Mouse (Mus musculus): ENCODE measurements around the gene Pik3c2b. TPM values are rescaled to one million over a fixed set of nuclear protein-coding genes. Genes with fewer than 3 reads are reported as not detected.
"Not testable (repeated sequence)": the region's sequence is repeated elsewhere in the genome, so short reads cannot be mapped to it uniquely, and the experiment has no call there.

The Pik3c2b gene
- polyA plus RNA-seq, 1 experiment from 2014 or later = 2.3 TPM

DNA sequence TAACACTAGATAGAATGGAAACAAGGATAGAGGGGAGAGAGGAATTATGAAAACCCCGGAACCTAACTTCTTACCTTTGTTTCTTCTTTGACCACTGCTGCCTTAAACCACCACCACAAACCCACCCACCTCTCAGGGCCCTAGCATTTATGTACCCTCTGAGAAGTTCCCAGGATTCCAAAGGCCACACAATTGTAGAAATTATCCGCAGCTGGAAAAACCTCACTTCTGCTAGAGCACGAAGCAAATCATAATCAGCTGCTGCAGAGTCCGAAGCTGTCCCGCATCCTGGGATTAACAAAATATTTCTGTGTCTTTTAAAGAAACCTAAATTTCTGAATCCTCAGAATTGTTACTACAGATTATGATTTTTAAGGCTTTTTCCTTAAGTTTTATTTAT lies 15.0 kb upstream of the Pik3c2b start, which contains the start of gene Mdm4:
TSS of gene Mdm4 (minus strand) at position 101 of the 400 bp plus-strand sequence.
- DNase-seq (ENCODE audit: low read depth, low spot score) = no peak
- POLR2A ChIA-PET = no interaction called here
- TF ChIP-seq CTCF (IDR thresholded peaks at IDR 0.05) = no peak
- no peak for ATAC-seq
- H3K27me3 ChIP-seq = no peaks in the 10 kb centered on the region
- in situ Hi-C loops (cut with MboI; ENCODE audit: low pct_unique_long_range_greater_than_20kb) = loop anchor here (25.0 kb wide), 1 partner anchor 582 kb away; the partner anchor contains the start of gene Snrpe
- CTCF ChIA-PET = no interaction called here

DNA sequence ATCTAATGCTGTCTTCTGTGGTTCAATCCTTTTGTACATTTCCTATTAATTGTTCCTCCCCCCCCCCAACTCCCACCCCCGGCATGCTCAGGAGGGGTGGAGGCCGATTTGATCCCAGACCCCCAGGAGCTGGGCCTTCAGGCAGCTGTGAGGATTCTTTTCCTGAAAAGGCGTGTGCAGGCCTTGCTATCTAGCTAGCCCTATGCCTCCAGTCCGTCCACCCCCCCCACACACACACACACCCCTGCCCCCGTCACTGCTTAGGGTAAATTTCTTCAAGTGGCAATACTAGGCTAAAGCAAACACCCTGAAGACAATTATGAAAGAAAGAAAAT lies 12.5 kb upstream of the Pik3c2b start:
- ChIA-PET CTCF (interaction anchor here (0.6 to 1.7 kb wide), 4 partner anchors 9 to 440 kb away, joined by 3 to 5 read pairs (median 4); no protein-coding TSS in a partner anchor), POLR2A (interaction anchor here (1.0 to 1.6 kb wide), 2 partner anchors 13 to 60 kb away, joined by 3 to 4 read pairs; no protein-coding TSS in a partner anchor)
- DNase-seq (ENCODE audit: low read depth, low spot score) (no peak), ATAC-seq (peak; percentile 10)
- in situ Hi-C loops (cut with MboI; ENCODE audit: low pct_unique_long_range_greater_than_20kb) = loop anchor here (25.0 kb wide), 1 partner anchor 579 kb away; the partner anchor contains the start of gene Snrpe
- TF ChIP-seq CTCF (IDR thresholded peaks at IDR 0.05) = no peak
- H3K27me3 ChIP-seq = no peaks in the 10 kb centered on the region

DNA sequence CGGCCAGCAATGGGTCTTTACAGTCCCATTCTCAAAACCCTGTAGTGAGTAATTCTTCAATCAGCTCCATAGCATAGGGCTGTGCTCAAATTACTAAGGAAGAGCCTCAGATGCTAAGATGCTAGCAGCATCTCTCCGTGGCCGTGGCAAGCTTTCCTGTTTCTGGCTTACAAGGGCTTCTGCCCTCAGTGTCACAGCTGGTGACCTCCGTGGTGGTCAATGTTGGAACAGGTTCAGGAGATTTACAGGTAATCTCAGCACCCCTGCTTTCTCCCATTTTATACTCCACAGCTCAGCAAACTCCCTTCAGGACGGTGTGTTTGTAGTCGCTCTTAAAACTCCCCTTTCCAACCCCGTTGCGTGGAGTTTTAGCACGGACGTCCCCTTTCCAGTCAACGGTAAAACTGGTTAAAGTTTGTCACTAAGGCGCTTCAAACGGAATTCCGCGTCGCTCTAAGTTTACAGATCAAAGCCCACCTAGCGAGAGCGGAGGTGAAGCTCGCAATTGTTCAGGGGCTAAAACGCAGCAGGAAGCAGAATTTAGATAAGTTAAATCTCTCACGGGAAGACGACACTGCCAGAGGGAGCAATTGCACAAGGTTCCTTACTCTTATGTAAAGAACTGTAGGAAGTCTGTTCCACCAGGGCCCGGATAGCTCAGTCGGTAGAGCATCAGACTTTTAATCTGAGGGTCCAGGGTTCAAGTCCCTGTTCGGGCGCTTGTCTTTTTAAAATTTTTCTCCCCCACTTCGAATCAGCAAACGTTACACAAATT lies 12.0 kb upstream of the Pik3c2b start:
- CTCF ChIA-PET = interaction anchor here (1.2 to 1.7 kb wide), 2 partner anchors 9 to 54 kb away, joined by 5 read pairs; no protein-coding TSS in a partner anchor
- in situ Hi-C loops (cut with MboI; ENCODE audit: low pct_unique_long_range_greater_than_20kb) = loop anchor here (25.0 kb wide), 1 partner anchor 579 kb away; the partner anchor contains the start of gene Snrpe
- POLR2A ChIA-PET = interaction anchor here (1.0 to 1.6 kb wide), 2 partner anchors 13 to 60 kb away, joined by 3 to 4 read pairs; no protein-coding TSS in a partner anchor
- H3K27me3 ChIP-seq = no peaks in the 10 kb centered on the region
- TF ChIP-seq CTCF (IDR thresholded peaks at IDR 0.05) = no peak
- ATAC-seq = peak; percentile 74
- DNase-seq (ENCODE audit: low read depth, low spot score) = peak; percentile 60

DNA sequence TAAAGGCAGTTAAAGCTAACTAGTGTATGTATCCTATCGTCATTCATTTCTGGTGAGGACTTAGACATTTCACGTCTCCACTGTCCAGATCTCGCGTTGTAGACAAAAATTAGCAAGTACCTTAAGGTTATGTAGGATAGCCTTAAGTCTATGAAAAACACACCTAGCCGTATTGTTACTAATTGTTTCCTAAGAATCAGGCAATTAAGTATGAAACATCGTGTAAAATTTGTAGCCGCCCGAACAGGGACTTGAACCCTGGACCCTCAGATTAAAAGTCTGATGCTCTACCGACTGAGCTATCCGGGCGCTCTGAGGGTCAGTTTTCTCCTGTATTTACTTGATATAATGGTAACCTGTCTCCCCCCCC lies 11.4 kb upstream of the Pik3c2b start:
- DNase-seq (ENCODE audit: low read depth, low spot score) (no peak), ATAC-seq (peak; percentile 41)
- no peak for TF ChIP-seq CTCF (IDR thresholded peaks at IDR 0.05)
- ChIA-PET CTCF (interaction anchor here (1.2 kb wide), 1 partner anchor 53 kb away, joined by 5 read pairs; no protein-coding TSS in a partner anchor), POLR2A (interaction anchor here (0.6 to 1.6 kb wide), 2 partner anchors 14 to 70 kb away, joined by 4 to 6 read pairs; no protein-coding TSS in a partner anchor)
- in situ Hi-C loops (cut with MboI; ENCODE audit: low pct_unique_long_range_greater_than_20kb) = loop anchor here (25.0 kb wide), 1 partner anchor 578 kb away; the partner anchor contains the start of gene Snrpe
- no peaks in the 10 kb centered on the region for H3K27me3 ChIP-seq

DNA sequence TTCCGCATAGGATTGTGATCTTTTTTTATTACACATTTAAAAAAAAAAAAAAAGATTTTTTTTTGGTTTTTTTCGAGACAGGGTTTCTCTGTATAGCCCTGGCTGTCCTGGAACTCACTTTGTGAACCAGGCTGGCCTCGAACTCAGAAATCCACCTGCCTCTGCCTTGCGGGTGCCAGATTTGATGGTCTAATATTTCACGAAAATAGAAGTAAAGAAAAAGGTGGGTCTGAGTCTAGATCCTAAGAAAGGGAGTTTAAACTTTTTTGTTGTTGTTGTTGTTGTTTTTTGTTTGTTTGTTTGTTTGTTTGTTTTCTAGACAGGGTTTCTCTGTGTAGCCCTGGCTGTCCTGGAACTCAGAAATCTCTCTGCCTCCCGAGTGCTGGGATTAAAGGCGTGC lies 10.8 kb upstream of the Pik3c2b start:
- ATAC-seq; H3K27me3 ChIP-seq; DNase-seq (ENCODE audit: low read depth, low spot score): not testable (repeated sequence)
- ChIA-PET CTCF (interaction anchor here (1.5 kb wide), 1 partner anchor 14 kb away, joined by 4 read pairs; no protein-coding TSS in a partner anchor), POLR2A (interaction anchor here (0.6 kb wide), 1 partner anchor 70 kb away, joined by 6 read pairs; no protein-coding TSS in a partner anchor)
- in situ Hi-C loops (cut with MboI; ENCODE audit: low pct_unique_long_range_greater_than_20kb) = loop anchor here (25.0 kb wide), 1 partner anchor 578 kb away; the partner anchor contains the start of gene Snrpe

DNA sequence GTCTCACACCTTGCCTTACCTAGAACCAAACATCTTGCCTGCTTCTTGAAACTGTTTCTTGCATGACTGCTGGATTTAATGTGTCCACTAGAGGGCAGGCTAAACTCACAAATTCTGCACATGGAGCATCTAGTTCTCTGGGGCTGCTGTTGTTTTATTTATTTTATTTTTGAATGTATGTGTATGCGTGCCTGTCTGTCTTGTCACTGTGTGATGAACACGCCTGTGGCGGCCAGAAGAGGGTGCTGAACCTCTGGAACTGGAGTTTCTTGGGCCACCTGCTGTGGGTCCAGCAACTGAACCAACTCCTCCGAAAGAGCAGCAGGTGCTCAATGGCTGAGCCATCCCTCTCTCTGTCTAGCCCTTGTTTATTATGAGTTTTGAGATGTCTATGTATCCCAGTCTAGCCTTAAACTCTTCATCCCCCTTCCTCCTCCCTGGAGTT lies 5.9 kb upstream of the Pik3c2b start:
- no peaks in the 10 kb centered on the region for H3K27me3 ChIP-seq
- ATAC-seq = no peak
- TF ChIP-seq CTCF (IDR thresholded peaks at IDR 0.05) = no peak
- DNase-seq (ENCODE audit: low read depth, low spot score) = no peak
- CTCF ChIA-PET = interaction anchor here (3.5 kb wide), 1 partner anchor 48 kb away, joined by 16 read pairs; no protein-coding TSS in a partner anchor
- POLR2A ChIA-PET = no interaction called here
- in situ Hi-C loops (cut with MboI; ENCODE audit: low pct_unique_long_range_greater_than_20kb) = loop anchor here (25.0 kb wide), 1 partner anchor 573 kb away; the partner anchor contains the start of gene Snrpe

DNA sequence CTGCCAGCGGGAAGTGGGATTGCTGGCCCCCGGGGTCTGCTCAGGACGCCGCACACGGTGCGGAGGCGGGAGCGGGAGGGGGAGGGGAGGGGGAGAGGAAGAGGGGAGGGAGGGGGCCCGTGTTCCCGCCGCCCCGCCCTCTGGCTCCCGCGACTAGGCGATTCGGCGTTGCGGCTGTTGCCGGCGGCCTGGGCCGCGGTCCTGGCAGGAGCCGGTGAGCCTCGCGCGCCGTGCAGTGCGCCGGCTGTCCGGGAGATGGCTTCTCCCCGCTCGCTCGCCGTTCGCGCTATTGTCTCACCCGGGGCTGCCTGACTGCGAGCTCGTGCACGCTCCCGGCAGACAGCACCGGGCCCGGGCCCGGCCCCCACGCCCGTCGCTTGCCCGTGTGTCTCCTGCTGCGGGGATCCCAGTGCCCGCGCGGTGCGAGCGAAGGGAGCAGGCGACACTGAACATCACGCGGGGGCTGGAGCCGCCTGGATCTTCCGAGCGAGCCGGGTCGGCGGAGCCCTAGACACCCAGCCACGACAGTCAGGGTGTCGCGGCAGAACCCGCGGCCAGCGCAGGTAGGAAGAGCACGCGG lies 484 bp downstream of the Pik3c2b start:
- in situ Hi-C loops (cut with MboI; ENCODE audit: low pct_unique_long_range_greater_than_20kb) = loop anchor here (10.0 to 25.0 kb wide), 2 partner anchors 309 to 566 kb away; partner anchors contain the start of genes Ren1 and Snrpe
- ATAC-seq (peak; percentile 80), DNase-seq (ENCODE audit: low read depth, low spot score) (no peak)
- CTCF ChIA-PET = interaction anchor here (1.3 to 3.6 kb wide), 3 partner anchors 42 to 55 kb away, joined by 3 to 10 read pairs (median 6); no protein-coding TSS in a partner anchor
- TF ChIP-seq CTCF (IDR thresholded peaks at IDR 0.05) = no peak
- H3K27me3 ChIP-seq = no peaks in the 10 kb centered on the region
- POLR2A ChIA-PET = interaction anchor here (1.5 kb wide), 1 partner anchor 88 kb away, joined by 6 read pairs; no protein-coding TSS in a partner anchor

DNA sequence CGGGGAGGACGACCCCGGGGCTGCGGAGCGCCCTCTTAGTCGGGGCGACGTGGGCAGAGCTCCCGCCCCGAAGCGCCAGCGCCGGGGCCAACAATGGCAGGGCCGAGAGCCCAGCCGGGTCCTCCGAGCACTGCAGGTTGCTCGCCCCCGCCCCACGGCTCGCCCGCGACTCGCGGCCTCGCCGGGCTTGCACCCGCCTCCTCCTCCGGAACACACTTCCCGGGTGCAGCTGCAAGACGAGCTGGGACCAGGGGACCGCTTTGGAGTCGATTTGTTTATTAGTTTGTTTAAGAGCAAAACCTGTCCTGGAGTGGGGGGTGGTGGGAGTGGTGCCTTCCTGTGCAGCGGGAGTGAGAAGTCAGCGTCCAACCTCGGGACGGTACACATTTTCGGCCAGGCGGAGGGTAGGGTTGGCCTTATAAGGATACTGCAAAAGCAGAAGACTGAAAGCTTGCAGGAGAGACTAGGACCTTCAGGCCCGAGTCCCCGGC lies 1.0 kb downstream of the Pik3c2b start:
- DNase-seq (ENCODE audit: low read depth, low spot score) (no peak), ATAC-seq (peak; percentile 48)
- no peak for TF ChIP-seq CTCF (IDR thresholded peaks at IDR 0.05)
- ChIA-PET CTCF (interaction anchor here (3.6 kb wide), 1 partner anchor 41 kb away, joined by 10 read pairs; no protein-coding TSS in a partner anchor), POLR2A (interaction anchor here (1.1 to 1.5 kb wide), 2 partner anchors 37 to 87 kb away, joined by 3 to 6 read pairs; no protein-coding TSS in a partner anchor)
- in situ Hi-C loops (cut with MboI; ENCODE audit: low pct_unique_long_range_greater_than_20kb) = loop anchor here (10.0 to 25.0 kb wide), 2 partner anchors 308 to 566 kb away; partner anchors contain the start of genes Ren1 and Snrpe
- no peaks in the 10 kb centered on the region for H3K27me3 ChIP-seq

DNA sequence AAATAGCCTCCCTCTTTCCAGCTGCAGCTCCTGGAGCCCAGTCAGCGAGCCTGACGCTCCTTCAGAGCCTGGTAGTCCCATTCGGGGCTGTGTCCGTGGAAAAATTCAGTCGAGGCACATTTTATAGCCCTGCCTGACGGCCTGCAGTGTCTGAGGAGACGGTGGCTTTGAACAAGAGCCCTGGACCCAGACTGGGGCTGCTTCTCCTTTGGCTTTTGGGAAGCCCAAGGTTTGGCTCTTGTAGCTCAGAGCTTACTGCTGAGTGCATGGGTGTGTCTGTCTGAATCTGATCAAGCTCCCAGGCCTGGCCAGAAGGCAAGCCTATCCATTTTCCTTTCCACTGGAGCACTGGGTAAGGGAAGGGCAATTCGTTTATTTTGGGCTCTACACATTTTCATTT lies 2.1 kb downstream of the Pik3c2b start:
- POLR2A ChIA-PET = interaction anchor here (0.6 to 1.1 kb wide), 2 partner anchors 34 to 38 kb away, joined by 3 to 4 read pairs; no protein-coding TSS in a partner anchor
- no peak for TF ChIP-seq CTCF (IDR thresholded peaks at IDR 0.05)
- CTCF ChIA-PET = no interaction called here
- H3K27me3 ChIP-seq = no peaks in the 10 kb centered on the region
- in situ Hi-C loops (cut with MboI; ENCODE audit: low pct_unique_long_range_greater_than_20kb) = loop anchor here (10.0 to 25.0 kb wide), 2 partner anchors 307 to 565 kb away; partner anchors contain the start of genes Ren1 and Snrpe
- ATAC-seq (no peak), DNase-seq (ENCODE audit: low read depth, low spot score) (no peak)

Measured in Patski (cell line).